Mouse (Mus musculus): ENCODE measurements around the gene Arhgef19. TPM values are rescaled to one million over a fixed set of nuclear protein-coding genes. Genes with fewer than 3 reads are reported as not detected.

Gene Arhgef19
- total and polyA plus RNA-seq, 2 experiments from 2014 or later, result 1.5 to 2.5 TPM

- H3K4me1 ChIP-seq (ENCODE audit: control insufficient read depth, insufficient read depth), result no peaks in the 10 kb centered on the region
- peak overlapping the region; percentile 67 for H3K27ac ChIP-seq (ENCODE audit: low read depth)
- ATAC-seq (ENCODE audit: insufficient read depth, low read depth) (peak; percentile 47; the same call in 1 of the 2 replicates), DNase-seq (ENCODE audit: low spot score) (no peak)
- no peaks in the 10 kb centered on the region for H3K9me3 ChIP-seq (replicated peaks; ENCODE audit: control insufficient read depth, low read length)
- H3K4me2 ChIP-seq (ENCODE audit: low read depth, low read length), result no peak overlapping the region
- H3K4me3 ChIP-seq (ENCODE audit: low read depth, low read length), result no peak overlapping the region
- no peaks in the 10 kb centered on the region for H3K27me3 ChIP-seq (ENCODE audit: control insufficient read depth, insufficient read depth, low read length)
- WGBS, result 63% methylated on average over 11 of the region's 11 CpGs
- no peak overlapping the region for H3K9ac ChIP-seq (replicated peaks; ENCODE audit: low read depth, low read length)
- TF ChIP-seq EP300 (IDR thresholded peaks at IDR 0.05; ENCODE audit: low read depth) (no peak), CTCF (IDR thresholded peaks at IDR 0.05; ENCODE audit: low read depth) (no peak)
- peaks cover 59% of the 10 kb centered on the region for H3K36me3 ChIP-seq (replicated peaks; ENCODE audit: control insufficient read depth, insufficient read depth, low read length)
These were observed 38.4 kb upstream of the Arhgef19 start for GRCm38 (mm10) chr4:141200906-141201305.

GRCm38 (mm10) chr4:141202192-141202591, 37.1 kb upstream of the Arhgef19 start:
- DNase-seq (ENCODE audit: low spot score) (no peak), ATAC-seq (ENCODE audit: insufficient read depth, low read depth) (no peak)
- Histone ChIP-seq H3K27me3 (ENCODE audit: control insufficient read depth, insufficient read depth, low read length) (no peaks in the 10 kb centered on the region), H3K9me3 (replicated peaks; ENCODE audit: control insufficient read depth, low read length) (no peaks in the 10 kb centered on the region), H3K4me2 (ENCODE audit: low read depth, low read length) (no peak overlapping the region), H3K4me1 (ENCODE audit: control insufficient read depth, insufficient read depth) (no peaks in the 10 kb centered on the region), H3K27ac (ENCODE audit: low read depth) (no peak overlapping the region), H3K9ac (replicated peaks; ENCODE audit: low read depth, low read length) (no peak overlapping the region), H3K4me3 (ENCODE audit: low read depth, low read length) (no peak overlapping the region), H3K36me3 (replicated peaks; ENCODE audit: control insufficient read depth, insufficient read depth, low read length) (peaks cover 48% of the 10 kb centered on the region)
- 80% methylated on average over 6 of the region's 6 CpGs for WGBS
- TF ChIP-seq CTCF (IDR thresholded peaks at IDR 0.05; ENCODE audit: low read depth) (no peak), EP300 (IDR thresholded peaks at IDR 0.05; ENCODE audit: low read depth) (no peak)

DNA sequence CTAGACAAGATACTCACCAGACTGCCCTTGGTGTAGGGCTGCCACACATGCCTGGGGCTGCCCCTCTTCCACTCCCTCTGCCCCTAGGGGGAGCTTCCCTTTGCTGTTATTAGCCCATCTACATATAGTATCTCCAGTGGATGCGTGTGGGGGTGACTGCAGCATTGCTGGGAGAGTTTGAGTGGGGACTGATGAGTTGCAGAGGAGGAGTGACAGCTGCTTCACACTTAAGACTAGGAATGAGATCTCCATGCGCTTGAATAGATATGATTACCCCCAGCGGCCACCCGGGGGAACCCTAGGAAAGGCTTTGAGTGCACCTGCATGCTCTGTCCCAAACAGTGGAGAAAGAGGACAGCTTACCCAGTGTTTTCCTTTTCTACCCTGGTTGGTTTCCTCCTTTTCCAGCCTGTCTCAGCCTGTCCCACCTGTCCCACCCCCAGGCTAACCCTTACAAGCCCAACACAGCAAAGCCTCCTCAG, 34.7 kb upstream of the Arhgef19 start:
- no peaks in the 10 kb centered on the region for H3K4me1 ChIP-seq (ENCODE audit: control insufficient read depth, insufficient read depth)
- H3K4me2 ChIP-seq (ENCODE audit: low read depth, low read length), result no peak overlapping the region
- no peaks in the 10 kb centered on the region for H3K27me3 ChIP-seq (ENCODE audit: control insufficient read depth, insufficient read depth, low read length)
- H3K4me3 ChIP-seq (ENCODE audit: low read depth, low read length), result no peak overlapping the region
- 20% methylated on average over 4 of the region's 4 CpGs for WGBS
- DNase-seq (ENCODE audit: low spot score) (no peak), ATAC-seq (ENCODE audit: insufficient read depth, low read depth) (peak; percentile 58; the same call in 1 of the 2 replicates)
- 0 out of 2 replicates have a peak, but pooled peaks have one; percentile 3 for TF ChIP-seq CTCF (IDR thresholded peaks at IDR 0.05; ENCODE audit: low read depth)
- TF ChIP-seq EP300 (IDR thresholded peaks at IDR 0.05; ENCODE audit: low read depth), result no peak
- no peaks in the 10 kb centered on the region for H3K9me3 ChIP-seq (replicated peaks; ENCODE audit: control insufficient read depth, low read length)
- H3K36me3 ChIP-seq (replicated peaks; ENCODE audit: control insufficient read depth, insufficient read depth, low read length), result peaks cover 25% of the 10 kb centered on the region
- H3K9ac ChIP-seq (replicated peaks; ENCODE audit: low read depth, low read length), result no peak overlapping the region
- no peak overlapping the region for H3K27ac ChIP-seq (ENCODE audit: low read depth)

- 81% methylated on average over 5 of the region's 5 CpGs for WGBS
- Histone ChIP-seq H3K4me2 (ENCODE audit: low read depth, low read length) (no peak overlapping the region), H3K9me3 (replicated peaks; ENCODE audit: control insufficient read depth, low read length) (no peaks in the 10 kb centered on the region), H3K9ac (replicated peaks; ENCODE audit: low read depth, low read length) (no peak overlapping the region), H3K27me3 (ENCODE audit: control insufficient read depth, insufficient read depth, low read length) (no peaks in the 10 kb centered on the region), H3K4me1 (ENCODE audit: control insufficient read depth, insufficient read depth) (no peaks in the 10 kb centered on the region), H3K27ac (ENCODE audit: low read depth) (no peak overlapping the region), H3K36me3 (replicated peaks; ENCODE audit: control insufficient read depth, insufficient read depth, low read length) (0 out of 2 replicates have a peak, but pooled peaks cover 6% of the 10 kb centered on the region), H3K4me3 (ENCODE audit: low read depth, low read length) (no peak overlapping the region)
- DNase-seq (ENCODE audit: low spot score) (no peak), ATAC-seq (ENCODE audit: insufficient read depth, low read depth) (no peak)
- no peak for TF ChIP-seq EP300 (IDR thresholded peaks at IDR 0.05; ENCODE audit: low read depth)
- TF ChIP-seq CTCF (IDR thresholded peaks at IDR 0.05; ENCODE audit: low read depth), result no peak
These were observed 32.2 kb upstream of the Arhgef19 start for GRCm38 (mm10) chr4:141207081-141207480.

DNA sequence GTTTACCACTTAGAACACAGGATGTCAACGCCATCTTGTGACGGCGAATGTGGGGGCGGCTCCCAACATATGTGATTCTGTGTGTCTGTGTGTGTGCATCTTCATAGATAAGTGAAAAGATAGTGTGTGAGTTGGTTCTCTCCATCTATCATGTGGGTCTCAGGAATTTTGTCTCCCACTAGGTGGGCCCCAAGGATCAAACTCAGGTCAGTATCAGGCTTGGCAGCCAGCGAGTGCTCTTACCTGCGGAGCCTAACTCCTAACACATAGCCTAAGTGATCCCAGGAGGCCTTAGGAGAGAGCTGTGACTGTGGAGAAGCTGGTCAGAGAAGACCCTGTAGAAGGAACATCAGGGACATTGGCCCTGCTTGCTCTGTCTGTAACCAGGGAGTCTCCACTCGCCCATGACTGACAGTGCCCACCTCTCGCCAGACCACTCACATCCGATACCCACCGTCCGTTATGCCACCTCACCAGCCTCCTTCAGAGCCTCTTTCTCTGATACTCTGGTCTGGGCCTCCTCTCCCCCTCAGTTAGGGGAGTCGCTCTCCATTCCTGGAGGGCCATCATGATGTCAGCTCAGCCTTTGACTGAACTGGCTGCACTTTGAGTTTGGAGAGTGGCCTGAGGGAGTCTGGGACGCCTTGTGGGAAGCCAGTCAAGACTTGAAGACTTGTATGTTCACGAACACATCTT, 28.6 kb upstream of the Arhgef19 start:
- WGBS, result 61% methylated on average over 14 of the region's 14 CpGs
- H3K36me3 ChIP-seq (replicated peaks; ENCODE audit: control insufficient read depth, insufficient read depth, low read length), result no peaks in the 10 kb centered on the region
- peak overlapping the region; percentile 87 for H3K27ac ChIP-seq (ENCODE audit: low read depth)
- no peak for TF ChIP-seq EP300 (IDR thresholded peaks at IDR 0.05; ENCODE audit: low read depth)
- TF ChIP-seq CTCF (IDR thresholded peaks at IDR 0.05; ENCODE audit: low read depth), result no peak
- H3K27me3 ChIP-seq (ENCODE audit: control insufficient read depth, insufficient read depth, low read length), result no peaks in the 10 kb centered on the region
- peaks cover 6% of the 10 kb centered on the region for H3K4me1 ChIP-seq (ENCODE audit: control insufficient read depth, insufficient read depth)
- peak overlapping the region; percentile 38 for H3K4me3 ChIP-seq (ENCODE audit: low read depth, low read length)
- H3K9me3 ChIP-seq (replicated peaks; ENCODE audit: control insufficient read depth, low read length), result no peaks in the 10 kb centered on the region
- ATAC-seq (ENCODE audit: insufficient read depth, low read depth) (peak; percentile 34), DNase-seq (ENCODE audit: low spot score) (no peak)
- H3K4me2 ChIP-seq (ENCODE audit: low read depth, low read length), result peak overlapping the region; percentile 58
- no peak overlapping the region for H3K9ac ChIP-seq (replicated peaks; ENCODE audit: low read depth, low read length)
